Mouse (Mus musculus) cerebellum, adult 9-10 months (tissue): ENCODE measurements around the gene Slc39a8.

Source experiments
- DNase-seq: peaks from one replicate; pipeline ENCODE4 v3.0.0; 2022

Gene Slc39a8

GRCm38 (mm10) chr3:135825016-135825753 lies at the start of gene Slc39a8:
Gene Slc39a8, plus strand, starts transcription at chr3:135825279.
- peak; percentile 16 for DNase-seq

GRCm38 (mm10) chr3:135785065-135785464 lies 40.0 kb upstream of the Slc39a8 start:
- DNase-seq = no peak

- no peak for DNase-seq
These were observed 29.0 kb upstream of the Slc39a8 start for GRCm38 (mm10) chr3:135796117-135796516.

GRCm38 (mm10) chr3:135798241-135798640 lies 26.8 kb upstream of the Slc39a8 start:
- no peak for DNase-seq

GRCm38 (mm10) chr3:135798665-135799064 lies 26.4 kb upstream of the Slc39a8 start:
- DNase-seq = no peak

GRCm38 (mm10) chr3:135814665-135815064 lies 10.4 kb upstream of the Slc39a8 start:
- DNase-seq = no peak

GRCm38 (mm10) chr3:135815973-135816727 lies 8.9 kb upstream of the Slc39a8 start:
- no peak for DNase-seq

- no peak for DNase-seq
These were observed 8.0 kb upstream of the Slc39a8 start for GRCm38 (mm10) chr3:135817124-135817523.

GRCm38 (mm10) chr3:135824436-135824835 lies 643 bp upstream of the Slc39a8 start:
- DNase-seq = no peak

- peak; percentile 16 for DNase-seq
These were observed 940 bp downstream of the Slc39a8 start for GRCm38 (mm10) chr3:135825754-135826683.

GRCm38 (mm10) chr3:135826684-135827249 lies 1.7 kb downstream of the Slc39a8 start:
- peak; percentile 2 for DNase-seq

GRCm38 (mm10) chr3:135828000-135828399 lies 2.9 kb downstream of the Slc39a8 start:
- no peak for DNase-seq

GRCm38 (mm10) chr3:135832496-135832895 lies 7.4 kb downstream of the Slc39a8 start:
- DNase-seq = no peak

- DNase-seq = no peak
These were observed 7.8 kb downstream of the Slc39a8 start for GRCm38 (mm10) chr3:135832907-135833306.

- no peak for DNase-seq
These were observed 9.9 kb downstream of the Slc39a8 start for GRCm38 (mm10) chr3:135834988-135835387.

- no peak for DNase-seq
These were observed 14.5 kb downstream of the Slc39a8 start for GRCm38 (mm10) chr3:135839535-135839934.

GRCm38 (mm10) chr3:135840185-135840584 lies 15.1 kb downstream of the Slc39a8 start:
- no peak for DNase-seq

GRCm38 (mm10) chr3:135841716-135842511 lies 16.8 kb downstream of the Slc39a8 start:
- no peak for DNase-seq

GRCm38 (mm10) chr3:135843181-135843580 lies 18.1 kb downstream of the Slc39a8 start:
- no peak for DNase-seq

- DNase-seq = no peak
These were observed 18.6 kb downstream of the Slc39a8 start for GRCm38 (mm10) chr3:135843707-135844106.

- no peak for DNase-seq
These were observed 19.8 kb downstream of the Slc39a8 start for GRCm38 (mm10) chr3:135844835-135845234.

- no peak for DNase-seq
These were observed 20.8 kb downstream of the Slc39a8 start for GRCm38 (mm10) chr3:135845860-135846259.
